Mouse (Mus musculus) liver, postnatal 0 days (tissue): ENCODE measurements around the gene Ttc39b.

Source experiments
- CTCF ChIP-seq: sonication (generic); IDR thresholded peaks from 2 replicates; pipeline ENCODE4 v1.5.1; 2016; ENCODE audit warnings: antibody characterized with exemption, low read depth
- EP300 ChIP-seq: IDR thresholded peaks from 2 replicates; pipeline ENCODE4 v1.6.1; 2016; ENCODE audit warnings: antibody characterized with exemption, low read depth, mild to moderate bottlenecking

DNA sequence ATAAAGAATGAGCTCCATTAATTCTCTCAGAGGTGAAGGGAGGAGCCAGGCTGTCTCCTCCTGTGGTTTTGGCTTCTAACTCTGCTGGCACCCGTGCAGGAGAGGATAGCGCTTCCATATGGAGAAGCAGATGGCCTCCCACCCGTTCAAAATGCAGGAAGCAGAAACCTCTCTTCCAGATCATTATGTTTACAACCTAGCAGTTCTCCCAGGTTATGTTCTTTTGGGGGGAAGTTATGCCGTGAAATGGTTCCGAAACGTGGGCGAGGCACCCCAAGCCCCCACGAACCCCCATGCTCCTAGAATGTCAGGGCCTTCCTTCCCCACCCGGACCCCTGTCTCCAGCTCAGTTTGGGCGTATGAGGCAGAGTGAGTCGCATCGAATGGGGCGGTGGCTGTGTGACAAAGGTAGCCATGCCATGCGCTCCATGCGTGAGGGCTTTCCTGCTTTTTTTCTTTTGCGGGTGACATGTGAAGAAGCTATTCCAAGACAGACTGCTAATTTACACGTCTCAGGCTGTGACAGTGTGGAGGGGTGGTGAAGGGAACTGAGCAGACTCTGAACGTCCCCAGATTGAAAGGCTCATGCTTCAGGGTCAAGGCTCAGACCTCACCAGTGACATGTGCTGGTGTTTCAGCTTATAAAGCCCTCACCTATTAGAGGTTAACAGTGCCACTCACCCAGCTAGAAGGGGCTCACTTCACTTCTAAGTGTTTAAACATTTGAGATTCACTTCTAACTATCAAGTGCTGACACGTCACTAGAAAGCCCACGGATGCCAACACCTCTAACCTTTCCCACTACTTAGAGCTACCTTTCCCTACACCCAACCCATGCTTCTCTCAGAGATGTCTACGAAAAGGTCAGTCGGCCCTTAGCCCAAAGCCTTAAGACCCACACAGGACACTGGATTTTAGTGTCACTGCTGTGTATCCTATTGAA is 90.6 kb downstream of the Ttc39b start:
- TF ChIP-seq CTCF, result no peak
- TF ChIP-seq EP300, result no peak
